Mouse (Mus musculus) skeletal muscle tissue, adult 2 months (tissue): ENCODE measurements at regions not wholly inside any gene's neighbourhood (a gene's known extent, or its start where the extent isn't known, plus 50 kb on each side); places are given as distances from the start of the nearest gene placed in this dataset.

Experiments
- DNase-seq: peaks from one replicate; pipeline ENCODE4 v3.0.0-alpha.2; 2012; ENCODE audit warnings: low read depth, low spot score

GRCm38 (mm10) chr11:112979413-112979812 lies 197.4 kb downstream of the Sox9 start:
- no peak for DNase-seq

DNA sequence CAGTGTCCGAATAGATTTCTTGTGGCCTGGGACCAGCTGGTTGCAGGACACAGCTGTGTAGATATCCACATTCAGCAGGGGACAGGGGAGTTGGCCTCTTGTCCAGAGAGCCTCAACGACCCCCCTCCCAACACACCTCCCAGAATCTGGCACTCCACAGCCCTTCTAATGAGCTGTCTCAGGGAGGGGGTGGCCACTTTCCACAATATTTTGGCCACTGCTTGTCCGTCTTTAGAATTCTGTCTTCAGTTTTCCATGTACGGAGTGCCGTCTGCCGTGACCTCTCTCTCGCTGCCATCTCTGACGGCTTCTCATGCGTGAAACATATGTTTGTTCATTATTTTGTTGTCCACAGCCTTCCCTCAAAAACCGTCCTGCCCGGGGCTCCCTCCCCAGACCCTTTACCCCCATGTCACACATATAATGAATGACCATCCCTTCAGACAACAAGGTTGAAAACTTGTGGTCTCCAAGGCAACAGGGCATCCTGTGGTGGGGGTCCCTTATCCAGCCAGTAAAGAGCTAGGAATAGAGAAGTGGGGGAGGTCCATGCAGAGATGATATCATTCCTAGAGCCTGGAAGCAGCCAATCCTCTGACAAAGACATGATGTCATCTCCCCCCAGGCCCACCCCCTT lies 200.3 kb downstream of the Sox9 start:
- DNase-seq: no peak

GRCm38 (mm10) chr11:112982802-112983591 lies 201.0 kb downstream of the Sox9 start:
- no peak for DNase-seq

GRCm38 (mm10) chr11:112986029-112986573 lies 204.1 kb downstream of the Sox9 start:
- no peak for DNase-seq

- no peak for DNase-seq
These were observed 205.8 kb downstream of the Sox9 start for GRCm38 (mm10) chr11:112987782-112988181.

GRCm38 (mm10) chr11:112988900-112989299 lies 206.9 kb downstream of the Sox9 start:
- no peak for DNase-seq

DNA sequence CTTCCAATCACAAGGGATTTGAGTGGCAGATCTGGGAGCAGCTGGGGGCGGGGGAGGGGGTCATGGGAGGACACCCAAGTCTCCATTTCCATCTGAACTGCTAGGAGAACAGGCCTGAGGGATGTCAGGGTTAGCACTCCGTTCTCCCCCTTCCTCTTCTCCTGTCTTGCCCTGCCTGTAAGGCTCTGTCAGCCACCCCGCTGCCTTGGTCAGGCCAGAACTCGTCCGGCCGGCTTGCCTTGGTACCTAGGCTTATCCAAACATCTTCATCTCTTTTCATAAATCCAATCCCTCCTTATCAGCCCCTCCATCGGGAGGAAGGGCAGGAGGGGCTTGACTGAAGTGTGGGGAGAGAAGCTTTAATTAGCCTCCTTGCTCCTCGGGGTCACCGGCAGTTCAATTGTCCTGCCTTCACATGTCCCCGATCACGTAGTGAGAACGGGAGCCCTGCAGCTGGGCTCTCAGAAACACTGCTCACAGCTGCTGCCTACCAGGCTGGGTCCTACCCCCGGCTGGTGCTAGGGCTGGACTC lies 208.0 kb downstream of the Sox9 start:
- no peak for DNase-seq

- DNase-seq: no peak
These were observed 208.7 kb downstream of the Sox9 start for GRCm38 (mm10) chr11:112990751-112991150.

DNA sequence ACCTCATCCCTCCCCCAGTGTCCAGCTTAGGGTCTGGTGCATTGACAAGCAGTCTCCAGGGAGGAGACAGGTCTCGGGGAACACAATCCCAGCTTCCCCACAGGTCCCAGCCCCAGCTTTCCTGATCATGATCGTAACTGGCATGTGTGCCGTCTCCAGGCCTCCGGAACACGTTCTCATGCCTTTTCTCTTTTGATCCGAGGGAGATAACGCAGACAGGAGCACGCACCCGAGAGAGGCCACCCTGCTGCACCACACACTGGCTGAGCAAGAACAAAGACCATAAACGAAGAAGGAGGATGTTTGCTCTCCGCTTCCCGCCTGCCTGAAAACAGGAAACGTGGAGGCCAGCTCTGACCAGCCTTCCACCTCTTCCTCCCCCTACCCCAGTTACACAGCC lies 209.8 kb downstream of the Sox9 start:
- DNase-seq: no peak

DNA sequence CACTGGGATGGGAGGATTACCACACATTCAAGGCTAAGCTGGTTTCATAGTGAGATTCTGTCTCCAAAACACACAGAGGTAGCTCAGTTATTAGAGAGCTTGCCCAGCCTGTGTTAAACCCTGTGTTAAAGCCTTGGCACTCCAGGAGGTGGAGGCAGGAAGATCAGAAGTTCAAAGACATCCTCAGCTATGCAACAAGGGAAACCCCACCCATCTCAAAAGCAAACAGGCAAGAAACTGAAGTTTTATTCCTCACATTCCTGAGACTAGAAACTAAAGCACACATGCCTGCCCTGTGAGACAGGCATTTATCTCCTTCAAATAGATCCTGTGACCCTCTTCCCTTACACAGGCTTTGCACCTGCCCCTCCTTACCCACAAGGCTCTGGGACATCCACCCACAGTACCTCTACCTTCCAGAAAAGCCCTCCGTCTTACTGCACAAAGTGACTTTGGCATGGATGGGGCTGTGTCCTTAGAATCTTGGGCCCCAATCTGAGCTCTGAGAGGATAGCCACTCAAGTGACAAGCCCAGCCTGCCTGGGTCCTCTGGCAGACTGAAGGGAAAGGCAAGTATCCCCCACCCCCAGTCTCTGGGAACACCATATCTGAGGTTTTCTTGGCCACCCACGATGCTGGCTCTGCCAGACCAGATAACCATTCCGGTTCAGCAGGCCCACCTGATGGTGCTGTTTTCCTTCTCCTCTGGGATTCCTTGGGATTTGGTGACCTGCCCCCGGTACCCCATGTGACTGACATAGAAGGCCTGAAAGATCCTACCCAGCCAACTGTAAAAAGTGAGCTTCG lies 217.0 kb downstream of the Sox9 start:
- no peak for DNase-seq

GRCm38 (mm10) chr11:113001071-113001470 lies 219.0 kb downstream of the Sox9 start:
- no peak for DNase-seq

DNA sequence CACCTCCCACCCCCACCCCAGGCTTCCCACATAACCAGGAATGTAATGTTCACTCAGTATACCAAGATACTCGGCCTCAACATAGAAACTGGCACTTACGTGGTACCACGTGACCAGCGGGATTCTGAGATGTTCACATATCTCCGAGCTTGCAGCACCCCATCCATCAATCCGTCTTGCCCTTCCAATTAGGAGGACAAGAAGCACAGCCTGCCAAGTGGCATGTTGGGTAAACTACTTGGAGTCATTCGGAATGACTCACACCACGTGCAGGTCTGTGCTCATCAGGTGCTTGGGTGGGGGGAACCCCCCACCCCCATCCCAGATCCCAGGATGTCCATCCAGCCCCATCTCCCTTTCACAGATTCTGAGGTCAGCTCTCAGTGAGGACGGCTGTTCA lies 223.9 kb downstream of the Sox9 start:
- no peak for DNase-seq

- DNase-seq: no peak
These were observed 226.5 kb downstream of the Sox9 start for GRCm38 (mm10) chr11:113008521-113008920.

GRCm38 (mm10) chr11:113009376-113009775 lies 227.4 kb downstream of the Sox9 start:
- no peak for DNase-seq

GRCm38 (mm10) chr11:113010906-113011305 lies 228.9 kb downstream of the Sox9 start:
- DNase-seq: peak; percentile 20

GRCm38 (mm10) chr11:113014186-113015010 lies 232.4 kb downstream of the Sox9 start:
- DNase-seq: no peak

GRCm38 (mm10) chr11:113015686-113016304 lies 233.8 kb downstream of the Sox9 start:
- DNase-seq: no peak

- no peak for DNase-seq
These were observed 235.0 kb downstream of the Sox9 start for GRCm38 (mm10) chr11:113016801-113017715.

GRCm38 (mm10) chr11:113021533-113021932 lies 239.5 kb downstream of the Sox9 start:
- DNase-seq: no peak
